Comparison of ENCODE assay signal across 8 mouse cellular contexts in the genomic region with DNA sequence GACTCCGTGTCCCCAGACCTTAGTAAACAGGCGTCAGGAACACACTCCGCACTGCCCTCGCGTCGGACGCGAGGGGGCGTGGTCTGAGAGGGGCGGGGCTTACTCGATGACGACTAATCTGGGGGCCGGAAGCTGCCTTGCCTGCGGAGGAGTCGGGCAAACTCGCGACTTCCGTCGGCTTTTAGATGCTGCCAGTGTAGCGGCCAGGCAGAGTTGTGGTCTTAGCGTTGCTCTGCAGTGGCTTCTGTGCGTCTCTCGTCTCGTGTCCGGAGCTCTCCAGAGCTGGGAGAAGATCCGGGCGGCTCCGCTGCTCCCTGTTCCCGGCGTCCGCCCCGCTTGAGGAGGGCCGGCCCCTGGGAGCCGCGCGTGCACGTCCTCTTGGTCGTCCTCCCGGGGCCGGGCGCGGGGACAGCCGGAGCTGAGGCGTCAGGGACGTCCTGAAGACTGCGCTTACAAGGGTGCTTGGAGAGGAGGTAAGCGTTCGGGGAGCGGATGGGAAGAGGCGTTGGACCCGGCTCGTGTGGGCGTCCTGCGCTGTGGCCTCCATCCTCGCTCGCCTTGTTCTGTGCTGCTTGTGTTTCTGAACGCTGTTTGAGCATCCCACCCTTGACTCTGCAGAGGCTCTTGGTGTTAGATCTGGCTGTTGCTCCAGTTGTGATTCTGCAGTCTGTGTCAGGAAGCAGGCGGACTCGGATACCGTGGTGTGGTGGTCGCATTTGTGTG. TPM values are rescaled to one million over a fixed set of nuclear protein-coding genes. Genes with fewer than 3 reads are reported as not detected.
DNase-seq lines count a peak whose midpoint lies in the region; ATAC-seq and TF ChIP-seq lines count a peak whose summit lies in the region.

A gene (plus strand): TSS at position 181 of the 723 bp plus-strand sequence.

- peak within 1 kb of the TSS; percentile 94 for H3ac ChIP-seq in C2C12 (ENCODE audit: control insufficient read depth, insufficient read length, low read depth)
- H3ac ChIP-seq in myocyte (ENCODE audit: control insufficient read depth, insufficient read length), result peak within 1 kb of the TSS; percentile 19

- H3K27ac ChIP-seq in heart, embryonic 11.5 days (ENCODE audit: low read depth, low read length), result peak within 1 kb of the TSS; percentile 87
- H3K27ac ChIP-seq in kidney, embryonic 16.5 days (ENCODE audit: low read length), result peak within 1 kb of the TSS; percentile 89
- H3K27ac ChIP-seq in liver, adult 2 months (replicated peaks; ENCODE audit: insufficient read depth, low read depth, low read length), result peak within 1 kb of the TSS; percentile 68

- H3K4me1 ChIP-seq in erythroblast, embryonic 14.5 days (ENCODE audit: control insufficient read depth), result peaks cover 29% of the 10 kb centered on the region
- H3K4me1 ChIP-seq in heart, embryonic 11.5 days (ENCODE audit: control insufficient read depth, insufficient read depth, low read length), result 0 out of 2 replicates have a peak, but pooled peaks cover 8% of the 10 kb centered on the region
- peaks cover 11% of the 10 kb centered on the region for H3K4me1 ChIP-seq in kidney, embryonic 16.5 days (ENCODE audit: insufficient read depth, low read length)
- peaks cover 2% of the 10 kb centered on the region; the same call in 1 of the 2 replicates for H3K4me1 ChIP-seq in liver, adult 2 months (ENCODE audit: control insufficient read depth, insufficient read depth, low read length)

- no peaks in the 10 kb centered on the region for H3K36me3 ChIP-seq in C2C12 (ENCODE audit: control insufficient read depth, insufficient read depth)
- H3K36me3 ChIP-seq in erythroblast, embryonic 14.5 days (ENCODE audit: control insufficient read depth), result no peaks in the 10 kb centered on the region
- H3K36me3 ChIP-seq in heart, embryonic 11.5 days (ENCODE audit: control insufficient read depth, insufficient read depth, low read length), result no peaks in the 10 kb centered on the region
- H3K36me3 ChIP-seq in kidney, embryonic 16.5 days (ENCODE audit: insufficient read depth, low read length), result no peaks in the 10 kb centered on the region
- H3K36me3 ChIP-seq in liver, adult 2 months (ENCODE audit: control insufficient read depth, insufficient read depth, low read length), result peaks cover 11% of the 10 kb centered on the region
- no peaks in the 10 kb centered on the region for H3K36me3 ChIP-seq in myocyte (ENCODE audit: control insufficient read depth, insufficient read depth)
- H3K36me3 ChIP-seq in splenic B cell, adult 2 months (ENCODE audit: control insufficient read depth, insufficient read depth, low read length, poor library complexity, severe bottlenecking), result no peaks in the 10 kb centered on the region

- peak within 1 kb of the TSS; percentile 94 for H3K4me3 ChIP-seq in C2C12 (ENCODE audit: insufficient read depth, poor library complexity, severe bottlenecking)
- peak within 1 kb of the TSS; percentile 74 for H3K4me3 ChIP-seq in erythroblast, embryonic 14.5 days (replicated peaks)
- H3K4me3 ChIP-seq in heart, embryonic 11.5 days (ENCODE audit: low read depth, low read length), result peak within 1 kb of the TSS; percentile 99
- H3K4me3 ChIP-seq in kidney, embryonic 16.5 days (ENCODE audit: low read length), result peak within 1 kb of the TSS; percentile 94
- H3K4me3 ChIP-seq in liver, adult 2 months (ENCODE audit: insufficient read depth, low read depth, low read length), result peak within 1 kb of the TSS; percentile 94
- peak within 1 kb of the TSS; percentile 96 for H3K4me3 ChIP-seq in myocyte

- peak within 1 kb of the TSS; percentile 89 for H3K4me2 ChIP-seq in heart, embryonic 11.5 days
- peak within 1 kb of the TSS; percentile 70 for H3K4me2 ChIP-seq in kidney, embryonic 16.5 days (replicated peaks; ENCODE audit: low read depth, low read length)
- H3K4me2 ChIP-seq in myocyte (ENCODE audit: low read depth), result peak within 1 kb of the TSS; percentile 99

- no peaks in the 10 kb centered on the region for H3K9me3 ChIP-seq in erythroblast, embryonic 14.5 days (ENCODE audit: control insufficient read depth, low read length)
- no peaks in the 10 kb centered on the region for H3K9me3 ChIP-seq in heart, embryonic 11.5 days (replicated peaks; ENCODE audit: control insufficient read depth, low read length)
- H3K9me3 ChIP-seq in kidney, embryonic 16.5 days (ENCODE audit: low read length), result no peaks in the 10 kb centered on the region

- H3K27me3 ChIP-seq in C2C12 (ENCODE audit: control insufficient read depth, insufficient read depth, insufficient read length), result no peaks in the 10 kb centered on the region
- peaks cover 3% of the 10 kb centered on the region for H3K27me3 ChIP-seq in erythroblast, embryonic 14.5 days (ENCODE audit: control insufficient read depth)
- no peaks in the 10 kb centered on the region for H3K27me3 ChIP-seq in heart, embryonic 11.5 days (ENCODE audit: control insufficient read depth, insufficient read depth, low read length)
- no peaks in the 10 kb centered on the region; the same call in 1 of the 2 replicates for H3K27me3 ChIP-seq in kidney, embryonic 16.5 days (ENCODE audit: insufficient read depth, low read length)
- H3K27me3 ChIP-seq in liver, adult 2 months (ENCODE audit: control insufficient read depth, insufficient read depth, low read length), result no peaks in the 10 kb centered on the region
- H3K27me3 ChIP-seq in myocyte (ENCODE audit: control insufficient read depth, insufficient read depth, insufficient read length), result peaks cover 2% of the 10 kb centered on the region
- H3K27me3 ChIP-seq in splenic B cell, adult 2 months (ENCODE audit: control insufficient read depth, insufficient read depth, low read length, poor library complexity, severe bottlenecking), result no peaks in the 10 kb centered on the region

- H3K9ac ChIP-seq in heart, embryonic 11.5 days (ENCODE audit: low read depth, low read length), result peak within 1 kb of the TSS; percentile 95
- peak within 1 kb of the TSS; percentile 95 for H3K9ac ChIP-seq in kidney, embryonic 16.5 days (replicated peaks; ENCODE audit: low read length)
- H3K9ac ChIP-seq in liver, adult 2 months (ENCODE audit: low read depth, low read length), result peak within 1 kb of the TSS; percentile 86

- peak; percentile 97 for DNase-seq in brain, embryonic 14.5 days (ENCODE audit: low read depth)
- DNase-seq in liver, adult 2 months (ENCODE audit: extremely low read depth, low read depth, low spot score), result peak; percentile 79
- peak; percentile 96 for DNase-seq in splenic B cell, adult 2 months (ENCODE audit: low read depth, low spot score)

- TF ChIP-seq POLR2A in brain, embryonic 14.5 days (IDR thresholded peaks at IDR 0.05; ENCODE audit: borderline replicate concordance, extremely low read depth, insufficient read depth, insufficient read length, poor library complexity, severe bottlenecking), result peak; percentile 76; the same call in 1 of the 2 replicates
- peak; percentile 73 for TF ChIP-seq POLR2A in liver, adult 2 months (IDR thresholded peaks at IDR 0.05; ENCODE audit: extremely low read depth, insufficient read depth, low read length)
- peak; percentile 91 for TF ChIP-seq POLR2A in myocyte (IDR thresholded peaks at IDR 0.05; ENCODE audit: insufficient read length, low read depth)

- ATAC-seq in heart, embryonic 11.5 days (replicated peaks; ENCODE audit: insufficient number of reproducible peaks, low FRiP score, low TSS enrichment), result peak; percentile 97
- peak; percentile 98 for ATAC-seq in kidney, embryonic 16.5 days (ENCODE audit: low FRiP score, low TSS enrichment)

- WGBS in heart, embryonic 11.5 days (ENCODE audit: insufficient replicate concordance), result under 1% methylated on average over 61 of the region's 61 CpGs
- under 1% methylated on average over 61 of the region's 61 CpGs for whole genome bisulfite sequencing in kidney, embryonic 16.5 days
- WGBS in liver, adult 2 months, result under 1% methylated on average over 61 of the region's 61 CpGs

- H3K79me3 ChIP-seq in C2C12 (ENCODE audit: low read depth), result peaks cover 48% of the 10 kb centered on the region

- TF ChIP-seq CTCF in C2C12 (IDR thresholded peaks at IDR 0.05; ENCODE audit: control insufficient read depth, insufficient read depth, insufficient read length), result no peak
- no peak for TF ChIP-seq CTCF in brain, embryonic 14.5 days (IDR thresholded peaks at IDR 0.05; ENCODE audit: borderline replicate concordance, extremely low read depth, insufficient read depth, insufficient read length)
- no peak for TF ChIP-seq CTCF in liver, adult 2 months (IDR thresholded peaks at IDR 0.05; ENCODE audit: low read depth, low read length)

- H3K79me2 ChIP-seq in C2C12 (ENCODE audit: control insufficient read depth, insufficient read depth), result peaks cover 56% of the 10 kb centered on the region
- peaks cover 5% of the 10 kb centered on the region; the same call in 1 of the 2 replicates for H3K79me2 ChIP-seq in liver, adult 2 months (ENCODE audit: control insufficient read depth, insufficient read depth, low read length)
- peaks cover 49% of the 10 kb centered on the region for H3K79me2 ChIP-seq in myocyte (ENCODE audit: control insufficient read depth, insufficient read depth)

TF ChIP-seq in C2C12, 6 proteins besides CTCF, POLR2A, EP300 and RAD21:
- TF ChIP-seq CEBPB (IDR thresholded peaks at IDR 0.05; ENCODE audit: low read depth) (no peak), FOSL1 (IDR thresholded peaks at IDR 0.05; ENCODE audit: insufficient read depth, low read length, poor library complexity, severe bottlenecking) (no peak), MAX (IDR thresholded peaks at IDR 0.05) (peak; percentile 62), MYOG (IDR thresholded peaks at IDR 0.05; ENCODE audit: control insufficient read depth, extremely low read depth, insufficient read length) (no peak)

TF ChIP-seq in myocyte, 11 proteins besides CTCF, POLR2A, EP300 and RAD21 (continues in another document):
- no peak for TF ChIP-seq CEBPB (IDR thresholded peaks at IDR 0.05; ENCODE audit: insufficient read depth, poor library complexity, severe bottlenecking)
- peak; percentile 87 for TF ChIP-seq POLR2AphosphoS2 (IDR thresholded peaks at IDR 0.05; ENCODE audit: insufficient read length, low read depth)
- no peak for TF ChIP-seq TCF12 (IDR thresholded peaks at IDR 0.05; ENCODE audit: insufficient read depth, poor library complexity, severe bottlenecking)
- TF ChIP-seq MYOG (IDR thresholded peaks at IDR 0.05; ENCODE audit: control insufficient read depth in 1 of 3, insufficient read depth in 1 of 3, insufficient read length in 2 of 3, low read depth in 2 of 3), result no peak
- TF ChIP-seq MAX (IDR thresholded peaks at IDR 0.05; ENCODE audit: low read depth), result peak; percentile 19
- TF ChIP-seq REST (IDR thresholded peaks at IDR 0.05; ENCODE audit: insufficient read depth, insufficient read length), result no peak
- TF ChIP-seq MYOD1 (IDR thresholded peaks at IDR 0.05; ENCODE audit: control insufficient read depth in 1 of 3, insufficient read length in 2 of 3, low read depth in 2 of 3), result no peak

RNA-seq across cellular contexts. Expression of the gene that starts here (rescaled TPM):
- polyA plus RNA-seq in C2C12 (2012; fragmentation: generic; extraction: Trizol) (9.8 TPM), myocyte (2012; fragmentation: generic; extraction: Trizol) (10.1 TPM)
- polyA plus RNA-seq in brain, embryonic 14.5 days (2012; rRNA removed), result 21.0 and 32.0 TPM in 2 replicates
- 2.6 and 3.0 TPM in 2 replicates for polyA plus RNA-seq in erythroblast, embryonic 14.5 days (2012)
- 17.3 and 20.2 TPM in 2 replicates for polyA plus RNA-seq in heart, embryonic 11.5 days (2014; fragmentation: Nextera tagmentation; extraction: Ambion mirVana)
- polyA plus RNA-seq in kidney, embryonic 16.5 days (2015; fragmentation: Nextera tagmentation; extraction: Ambion mirVana), result 32.7 and 36.2 TPM in 2 replicates
- 9.0 and 13.5 TPM in 2 replicates for total RNA-seq in liver, adult 2 months (2014; rRNA removed)
- 3.3 and 6.1 TPM in 2 replicates for polyA plus RNA-seq in liver, adult 2 months (2012; rRNA removed)

Comparison
In these comparisons a context has a peak if more than half of its experiments do, and no peak if none do; other contexts are left out.
1. Peak in every context shown above with its lines: DNase-seq, ATAC-seq, H3K4me3 ChIP-seq and H3K27ac ChIP-seq.